Mouse (Mus musculus) spleen, postnatal 10 days (tissue): ENCODE measurements around the gene Rpl34.

ENCODE experiments used
- DNase-seq, 2 experiments: peaks; one replicate each; pipeline ENCODE4 v3.0.0; 2021 to 2022; ENCODE audit warnings: low spot score in 2 of 2

The Rpl34 gene

GRCm38 (mm10) chr3:130730189-130730653 is at the start of gene Rpl34:
TSS of gene Rpl34 (minus strand) at chr3:130730398.
- peak; percentile 89 to 94 for DNase-seq

- DNase-seq = no peak
Observed at GRCm38 (mm10) chr3:130768172-130768571, 38.0 kb upstream of the Rpl34 start.

GRCm38 (mm10) chr3:130764091-130764490 is 33.9 kb upstream of the Rpl34 start:
- no peak for DNase-seq

- peak; percentile 32 to 75 for DNase-seq
Observed at GRCm38 (mm10) chr3:130760711-130761435, 30.7 kb upstream of the Rpl34 start.

GRCm38 (mm10) chr3:130758157-130758841 is 28.1 kb upstream of the Rpl34 start:
- DNase-seq = no peak

- DNase-seq = no peak
Observed at GRCm38 (mm10) chr3:130757117-130757852, 27.1 kb upstream of the Rpl34 start.

- DNase-seq = no peak
Observed at GRCm38 (mm10) chr3:130749206-130749605, 19.0 kb upstream of the Rpl34 start.

- no peak for DNase-seq
Observed at GRCm38 (mm10) chr3:130746673-130747619, 16.7 kb upstream of the Rpl34 start.

GRCm38 (mm10) chr3:130737652-130738361 is 7.6 kb upstream of the Rpl34 start:
- DNase-seq = no peak

- no peak for DNase-seq
Observed at GRCm38 (mm10) chr3:130736758-130737157, 6.6 kb upstream of the Rpl34 start.

- DNase-seq = peak in 1 of 2 experiments; percentile 78
Observed at GRCm38 (mm10) chr3:130729472-130730188, 568 bp downstream of the Rpl34 start.

GRCm38 (mm10) chr3:130727676-130728075 is 2.5 kb downstream of the Rpl34 start:
- no peak for DNase-seq

- DNase-seq = no peak
Observed at GRCm38 (mm10) chr3:130727036-130727435, 3.2 kb downstream of the Rpl34 start.

- no peak for DNase-seq
Observed at GRCm38 (mm10) chr3:130725718-130726117, 4.5 kb downstream of the Rpl34 start.

- no peak for DNase-seq
Observed at GRCm38 (mm10) chr3:130722733-130723478, 7.3 kb downstream of the Rpl34 start.

GRCm38 (mm10) chr3:130720225-130720624 is 10.0 kb downstream of the Rpl34 start:
- DNase-seq = no peak

GRCm38 (mm10) chr3:130718871-130719270 is 11.3 kb downstream of the Rpl34 start:
- no peak for DNase-seq

- no peak for DNase-seq
Observed at GRCm38 (mm10) chr3:130716555-130716954, 13.6 kb downstream of the Rpl34 start.
